Mouse (Mus musculus): ENCODE measurements around the gene Sh2d7.

GRCm38 (mm10) chr9:54533975-54534374 is 4.8 kb upstream of the Sh2d7 start:
- no peak for TF ChIP-seq CTCF (IDR thresholded peaks at IDR 0.05; ENCODE audit: low read depth, low read length)
- TF ChIP-seq POLR2A (IDR thresholded peaks at IDR 0.05; ENCODE audit: insufficient read depth, low read length) = no peak
- no peak for TF ChIP-seq EP300 (IDR thresholded peaks at IDR 0.05; ENCODE audit: insufficient read depth, low read depth, low read length)
